Mouse (Mus musculus) ES-E14 (cell line): ENCODE data around the gene 9130213A22Rik. TPM values are rescaled to one million over a fixed set of nuclear protein-coding genes. Genes with fewer than 3 reads are reported as not detected.

Experiments used
- DNase-seq: peaks from one replicate; pipeline ENCODE4 v3.0.0-alpha.2; 2013; ENCODE audit warnings: low read depth, low spot score
- H3K27ac ChIP-seq: 2 replicates; pipeline ENCODE4 v1.5.1; 2012; ENCODE audit warnings: low read depth, mild to moderate bottlenecking, low read length, moderate library complexity, mixed read lengths; ENCODE audit not compliant: poor library complexity, insufficient read depth, severe bottlenecking
- H3K36me3 ChIP-seq: 2 replicates; pipeline ENCODE4 v1.6.1; 2012; ENCODE audit warnings: mild to moderate bottlenecking, low read length, moderate library complexity, mixed read lengths; ENCODE audit not compliant: control insufficient read depth, poor library complexity, insufficient read depth, severe bottlenecking
- H3K4me1 ChIP-seq, 2 experiments: fragments of 150-350 bp in 1 of 2; sonication (generic) in 1 of 2; 2 replicates each; pipeline ENCODE4 v1.6.1; 2012; ENCODE audit warnings: low read length in 2 of 2, mild to moderate bottlenecking in 1 of 2, mixed read lengths in 1 of 2; ENCODE audit not compliant: control insufficient read depth in 2 of 2, insufficient read depth in 2 of 2, poor library complexity in 1 of 2
- H3K4me3 ChIP-seq, 2 experiments: fragments of 150-350 bp in 1 of 2; sonication (generic) in 1 of 2; 2 replicates each; pipeline ENCODE4 v1.5.1; 2012; ENCODE audit warnings: low read length in 2 of 2, low read depth in 1 of 2, mild to moderate bottlenecking in 1 of 2, mixed read lengths in 1 of 2; ENCODE audit not compliant: insufficient read depth in 1 of 2, poor library complexity in 1 of 2, severe bottlenecking in 1 of 2
- H3K9ac ChIP-seq: 2 replicates; pipeline ENCODE4 v1.6.1; 2012; ENCODE audit warnings: low read depth, mild to moderate bottlenecking, low read length, mixed read lengths; ENCODE audit not compliant: poor library complexity, insufficient read depth, severe bottlenecking
- H3K9me3 ChIP-seq: fragments of 150-350 bp; sonication (generic); 2 replicates; pipeline ENCODE4 v1.6.1; 2012; ENCODE audit warnings: low read depth, mild to moderate bottlenecking, low read length; ENCODE audit not compliant: control insufficient read depth, insufficient read depth
- CHD2 ChIP-seq: IDR thresholded peaks from 2 replicates; pipeline ENCODE4 v1.6.1; 2014; ENCODE audit warnings: mild to moderate bottlenecking, low read depth, low read length, inconsistent platforms
- HCFC1 ChIP-seq: IDR thresholded peaks from 2 replicates; pipeline ENCODE4 v1.6.1; 2012; ENCODE audit warnings: low read length, inconsistent platforms, borderline replicate concordance; ENCODE audit not compliant: insufficient read depth
- MAFK ChIP-seq: IDR thresholded peaks from 2 replicates; pipeline ENCODE4 v1.6.1; 2014; ENCODE audit warnings: mild to moderate bottlenecking, low read depth, low read length, inconsistent platforms; ENCODE audit not compliant: insufficient read depth
- ZC3H11A ChIP-seq: IDR thresholded peaks from 2 replicates; pipeline ENCODE4 v1.6.1; 2012; ENCODE audit warnings: low read depth, mild to moderate bottlenecking, inconsistent platforms, low read length, borderline replicate concordance
- ZNF384 ChIP-seq: IDR thresholded peaks from 2 replicates; pipeline ENCODE4 v1.6.1; 2012; ENCODE audit warnings: low read depth, low read length, inconsistent platforms
- in situ Hi-C, 2 experiments: fragments of 600-800 bp; cut with MboI; formaldehyde crosslinking; loops; one replicate each; pipeline ENCODE4 v1.15.1; 2025; ENCODE audit warnings: low sequenced_read_pairs in 2 of 2, inconsistent platforms in 1 of 2; ENCODE audit not compliant: unreplicated experiment in 2 of 2
- total RNA-seq: library from RNA; depleted of rRNA; stranded (reverse); fragments of 300-350 nt; gene quantifications from 2 replicates; pipeline ENCODE4 v1.2.3, GENCODE M21; 2012

The 9130213A22Rik gene
- total RNA-seq, 1 experiment: not detected

DNA sequence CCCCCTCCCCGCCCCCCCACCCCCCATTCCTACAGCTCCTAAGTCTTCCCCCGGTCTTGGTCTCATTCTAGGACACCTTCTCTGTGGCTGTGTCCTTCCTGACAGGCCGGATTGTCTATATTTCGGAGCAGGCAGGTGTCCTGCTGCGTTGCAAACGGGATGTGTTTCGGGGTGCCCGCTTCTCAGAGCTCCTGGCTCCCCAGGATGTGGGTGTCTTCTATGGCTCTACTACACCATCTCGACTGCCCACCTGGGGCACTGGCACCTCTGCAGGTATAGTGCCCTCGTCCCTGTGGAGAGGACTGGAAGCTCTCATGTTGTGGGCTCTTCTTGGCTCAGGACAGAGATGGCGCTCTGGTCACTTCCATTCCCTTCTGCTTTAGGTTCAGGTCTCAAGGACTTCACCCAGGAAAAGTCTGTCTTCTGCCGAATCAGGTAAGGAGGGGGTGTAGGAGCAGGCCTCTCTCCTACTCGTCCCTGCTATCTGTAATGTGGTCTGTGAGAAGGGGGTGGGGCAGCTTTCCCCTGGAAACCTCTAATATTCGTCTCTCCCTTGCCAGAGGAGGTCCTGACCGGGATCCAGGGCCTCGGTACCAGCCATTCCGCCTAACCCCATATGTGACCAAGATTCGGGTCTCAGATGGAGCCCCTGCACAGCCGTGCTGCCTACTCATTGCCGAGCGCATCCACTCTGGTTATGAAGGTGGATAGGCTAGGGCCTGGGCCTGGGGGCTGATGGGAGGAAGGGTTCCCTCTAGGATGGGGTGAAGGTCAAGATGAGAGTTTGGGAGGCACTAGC is 20.6 kb downstream of the 9130213A22Rik start:
- in situ Hi-C loops: no loop called here
- TF ChIP-seq ZNF384: no peak
- no peak for TF ChIP-seq MAFK
- TF ChIP-seq ZC3H11A: no peak
- TF ChIP-seq CHD2: no peak
- TF ChIP-seq HCFC1: no peak
- peaks cover 10 to 14% of the 10 kb centered on the region in 2 experiments; a peak in 3 of 4 replicates for H3K4me1 ChIP-seq
- H3K9me3 ChIP-seq: no peaks in the 10 kb centered on the region
- H3K27ac ChIP-seq: no peak overlapping the region
- no peak overlapping the region for H3K4me3 ChIP-seq
- peaks cover 56% of the 10 kb centered on the region for H3K36me3 ChIP-seq
- H3K9ac ChIP-seq: no peak overlapping the region
- no peak for DNase-seq

DNA sequence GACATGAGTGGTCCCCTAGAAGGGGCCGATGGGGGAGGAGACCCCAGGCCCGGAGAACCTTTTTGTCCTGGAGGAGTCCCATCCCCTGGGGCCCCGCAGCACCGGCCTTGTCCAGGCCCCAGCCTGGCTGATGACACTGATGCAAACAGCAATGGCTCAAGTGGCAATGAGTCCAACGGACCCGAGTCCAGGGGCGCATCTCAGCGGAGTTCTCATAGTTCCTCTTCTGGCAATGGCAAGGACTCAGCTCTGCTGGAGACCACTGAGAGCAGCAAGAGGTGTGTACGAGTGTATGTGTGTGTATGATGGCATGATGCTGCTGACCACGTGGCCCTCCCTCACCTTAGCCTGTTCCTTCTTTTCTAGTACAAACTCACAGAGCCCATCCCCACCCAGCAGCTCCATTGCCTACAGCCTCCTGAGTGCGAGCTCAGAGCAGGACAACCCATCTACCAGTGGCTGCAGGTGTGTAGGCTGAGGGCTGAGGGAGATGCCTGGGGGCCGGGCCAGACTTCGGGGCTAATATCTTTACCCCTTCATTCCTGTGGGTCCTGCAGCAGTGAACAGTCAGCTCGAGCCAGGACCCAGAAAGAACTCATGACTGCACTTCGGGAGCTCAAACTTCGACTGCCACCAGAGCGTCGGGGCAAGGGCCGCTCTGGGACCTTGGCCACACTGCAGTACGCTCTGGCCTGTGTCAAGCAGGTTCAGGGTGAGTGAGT is 21.6 kb downstream of the 9130213A22Rik start:
- H3K4me3 ChIP-seq: no peak overlapping the region
- H3K36me3 ChIP-seq: peaks cover 50% of the 10 kb centered on the region
- DNase-seq: no peak
- TF ChIP-seq ZNF384: no peak
- TF ChIP-seq CHD2: no peak
- TF ChIP-seq ZC3H11A: no peak
- no peak for TF ChIP-seq HCFC1
- TF ChIP-seq MAFK: no peak
- H3K27ac ChIP-seq: no peak overlapping the region
- in situ Hi-C loops: no loop called here
- peaks cover 10 to 16% of the 10 kb centered on the region in 2 experiments; a peak in 3 of 4 replicates for H3K4me1 ChIP-seq
- no peaks in the 10 kb centered on the region for H3K9me3 ChIP-seq
- peak overlapping the region; percentile 13; the same call in 1 of the 2 replicates for H3K9ac ChIP-seq

- no peak for TF ChIP-seq CHD2
- TF ChIP-seq ZNF384: no peak
- no peak for TF ChIP-seq ZC3H11A
- no peak for TF ChIP-seq HCFC1
- TF ChIP-seq MAFK: no peak
- Histone ChIP-seq H3K9ac (peak overlapping the region; percentile 56), H3K4me3 (peak overlapping the region; percentile 55 to 81), H3K4me1 (peaks cover 10 to 16% of the 10 kb centered on the region in 2 experiments; a peak in 3 of 4 replicates), H3K27ac (no peak overlapping the region), H3K9me3 (no peaks in the 10 kb centered on the region), H3K36me3 (peaks cover 42% of the 10 kb centered on the region)
- no peak for DNase-seq
- in situ Hi-C loops: no loop called here
These were observed 22.5 kb downstream of the 9130213A22Rik start for GRCm38 (mm10) chr11:69099915-69100345.

GRCm38 (mm10) chr11:69099177-69099914 is 23.0 kb downstream of the 9130213A22Rik start:
- Histone ChIP-seq H3K27ac (no peak overlapping the region), H3K36me3 (peaks cover 38% of the 10 kb centered on the region), H3K4me3 (peak overlapping the region; percentile 55 to 81), H3K9me3 (no peaks in the 10 kb centered on the region), H3K9ac (peak overlapping the region; percentile 56), H3K4me1 (peaks cover 10 to 16% of the 10 kb centered on the region in 2 experiments; a peak in 3 of 4 replicates)
- in situ Hi-C loops: no loop called here
- DNase-seq: no peak
- TF ChIP-seq ZNF384 (no peak), MAFK (no peak), HCFC1 (no peak), ZC3H11A (no peak), CHD2 (no peak)
